Mouse (Mus musculus) olfactory bulb, adult 2 months (tissue): ENCODE results near the gene Kcnc3. TPM values are rescaled to one million over a fixed set of nuclear protein-coding genes. Genes with fewer than 3 reads are reported as not detected.

Source experiments
- H3K27ac ChIP-seq: fragments of 200-500 bp; 2 replicates; pipeline ENCODE4 v1.5.1; 2012; ENCODE audit warnings: low read depth, low read length; ENCODE audit not compliant: insufficient read depth
- H3K4me1 ChIP-seq: fragments of 200-500 bp; 2 replicates; pipeline ENCODE4 v1.6.1; 2012; ENCODE audit warnings: low read length; ENCODE audit not compliant: control insufficient read depth, insufficient read depth
- H3K4me3 ChIP-seq: fragments of 200-500 bp; 2 replicates; pipeline ENCODE4 v1.5.1; 2012; ENCODE audit warnings: mild to moderate bottlenecking, low read depth, low read length, moderate library complexity; ENCODE audit not compliant: insufficient read depth
- CTCF ChIP-seq: fragments of 200-500 bp; IDR thresholded peaks from 2 replicates; pipeline ENCODE4 v1.5.1; 2012; ENCODE audit warnings: low read depth, mild to moderate bottlenecking, low read length, moderate library complexity; ENCODE audit not compliant: insufficient read depth
- POLR2A ChIP-seq: fragments of 200-500 bp; IDR thresholded peaks from 2 replicates; pipeline ENCODE4 v1.6.1; 2012; ENCODE audit warnings: mild to moderate bottlenecking, low read depth, low read length, moderate library complexity; ENCODE audit not compliant: insufficient read depth
- WGBS: fragments of 180-500 bp; shearing (Covaris S2); methylation state at CpG from one replicate; pipeline ENCODE4 v1.1.7; 2018; 5-methylcytosine and 5-hydroxymethylcytosine counted together
- polyA plus RNA-seq: library from polyadenylated mRNA; stranded (reverse); fragments of >200 nt; gene quantifications from 2 replicates; pipeline ENCODE4 v1.2.4, GENCODE M21; 2012; ENCODE audit warnings: low replicate concordance; ENCODE audit not compliant: missing spikeins, insufficient read depth, insufficient read length

The Kcnc3 gene
- polyA plus RNA-seq, 1 experiment = not detected

DNA sequence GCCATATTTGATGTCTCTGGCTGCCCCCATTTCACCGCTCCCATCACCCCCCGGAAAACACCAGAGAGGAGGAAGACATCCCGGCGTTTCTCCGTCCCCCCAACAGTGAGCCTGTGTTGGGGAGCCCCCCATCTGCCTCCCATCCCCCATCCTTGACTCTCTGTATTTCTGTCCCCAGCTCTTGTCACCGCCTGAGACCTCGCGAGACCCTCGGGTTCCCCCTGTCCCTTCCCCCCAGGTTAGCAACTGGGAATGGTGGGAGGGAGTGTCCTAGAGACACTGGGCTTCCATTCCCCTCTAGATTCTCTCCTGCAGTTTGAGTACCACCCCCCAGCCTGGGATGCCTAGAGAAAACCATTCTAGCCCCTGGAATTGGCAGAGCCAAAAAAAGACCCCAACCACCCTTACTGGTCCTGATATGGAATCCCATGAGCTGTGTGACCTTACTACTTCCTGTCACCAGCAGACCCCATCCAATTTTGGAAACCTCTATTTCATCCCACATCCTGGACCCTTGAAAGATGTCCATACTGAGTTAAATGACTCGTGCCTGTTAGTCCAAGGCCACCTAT lies 10.3 kb downstream of the Kcnc3 start:
- Histone ChIP-seq H3K4me1 (peaks cover 39% of the 10 kb centered on the region), H3K4me3 (no peak overlapping the region), H3K27ac (no peak overlapping the region)
- 87% methylated on average over 10 of the region's 10 CpGs for WGBS
- TF ChIP-seq POLR2A (no peak), CTCF (no peak)

DNA sequence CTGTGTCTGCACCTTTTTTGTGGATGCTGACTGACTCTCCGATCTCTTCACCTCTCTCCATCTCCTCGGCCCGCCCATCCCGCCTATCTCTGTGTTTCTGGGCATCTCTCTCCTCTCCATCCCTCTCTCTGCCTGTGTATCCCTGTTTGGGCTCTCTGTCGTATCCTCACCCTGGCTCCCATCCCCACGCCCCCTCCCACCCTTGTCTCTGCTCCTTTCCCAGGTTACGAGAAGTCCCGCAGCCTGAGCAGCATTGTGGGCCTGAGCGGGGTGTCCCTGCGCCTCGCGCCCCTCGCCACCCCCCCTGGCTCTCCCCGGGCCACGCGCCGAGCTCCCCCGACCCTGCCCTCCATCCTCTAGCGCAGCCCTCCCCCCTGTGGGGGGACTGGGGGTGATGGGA lies 11.2 kb downstream of the Kcnc3 start:
- TF ChIP-seq POLR2A (no peak), CTCF (no peak)
- Histone ChIP-seq H3K4me1 (peaks cover 42% of the 10 kb centered on the region), H3K4me3 (no peak overlapping the region), H3K27ac (no peak overlapping the region)
- WGBS = 36% methylated on average over 19 of the region's 19 CpGs

DNA sequence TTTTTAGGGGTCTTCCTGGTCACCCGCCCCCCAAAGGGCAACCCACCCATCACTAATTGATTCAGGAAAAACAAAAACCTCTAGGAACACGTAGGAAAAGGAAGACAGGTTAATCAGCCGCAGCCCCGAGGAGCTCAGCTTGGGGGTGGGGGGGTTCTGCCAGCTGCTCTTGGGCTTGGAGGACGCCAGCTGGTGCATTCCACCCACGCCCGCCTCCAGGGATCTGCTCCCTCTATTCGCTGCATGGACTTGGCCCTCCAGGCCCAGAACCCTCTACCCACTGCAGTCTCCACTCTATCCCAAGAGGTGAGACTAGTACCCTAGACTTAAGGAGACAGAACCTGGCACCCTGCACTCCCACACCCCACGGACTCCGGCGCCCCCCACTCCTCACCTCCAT lies 12.0 kb downstream of the Kcnc3 start:
- Histone ChIP-seq H3K27ac (no peak overlapping the region), H3K4me3 (no peak overlapping the region), H3K4me1 (peaks cover 43% of the 10 kb centered on the region)
- TF ChIP-seq POLR2A = no peak
- TF ChIP-seq CTCF = no peak
- 16% methylated on average over 9 of the region's 11 CpGs for WGBS

DNA sequence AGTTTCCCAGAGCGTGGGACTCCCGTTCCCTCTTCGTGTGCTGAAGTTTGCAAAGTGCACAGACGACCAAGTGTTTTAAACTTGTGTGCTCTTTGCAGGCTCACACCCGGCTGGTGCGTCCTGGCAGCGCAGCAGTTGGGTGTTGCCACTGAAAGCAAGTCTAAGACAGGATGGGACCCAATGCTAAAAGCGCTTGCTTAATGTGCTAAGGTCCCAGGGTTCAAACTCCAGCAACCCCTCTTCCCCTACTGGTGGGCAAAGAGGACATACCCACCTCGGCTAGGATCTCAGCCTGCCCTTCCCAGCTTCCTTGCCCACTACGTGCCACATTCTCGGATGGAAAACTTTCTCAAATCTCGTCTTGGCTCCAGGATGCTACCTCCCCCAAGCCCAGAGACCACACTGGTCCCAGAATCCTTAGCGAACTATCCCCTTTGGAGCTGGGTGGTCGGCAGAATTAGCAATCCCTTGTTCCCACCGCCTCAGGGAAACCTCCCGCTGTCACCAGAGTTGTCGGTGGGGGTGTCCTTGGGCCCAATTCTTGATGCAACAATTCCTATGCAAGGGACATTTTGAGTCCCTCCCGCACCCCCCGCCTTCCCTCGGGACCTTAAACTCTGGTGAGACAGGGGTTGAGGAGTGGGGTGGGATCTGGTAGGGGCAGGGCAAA lies 12.9 kb downstream of the Kcnc3 start:
- TF ChIP-seq CTCF = no peak
- no peak for TF ChIP-seq POLR2A
- Histone ChIP-seq H3K4me3 (no peak overlapping the region), H3K4me1 (peaks cover 43% of the 10 kb centered on the region), H3K27ac (no peak overlapping the region)
- 16% methylated on average over 20 of the region's 20 CpGs for WGBS

DNA sequence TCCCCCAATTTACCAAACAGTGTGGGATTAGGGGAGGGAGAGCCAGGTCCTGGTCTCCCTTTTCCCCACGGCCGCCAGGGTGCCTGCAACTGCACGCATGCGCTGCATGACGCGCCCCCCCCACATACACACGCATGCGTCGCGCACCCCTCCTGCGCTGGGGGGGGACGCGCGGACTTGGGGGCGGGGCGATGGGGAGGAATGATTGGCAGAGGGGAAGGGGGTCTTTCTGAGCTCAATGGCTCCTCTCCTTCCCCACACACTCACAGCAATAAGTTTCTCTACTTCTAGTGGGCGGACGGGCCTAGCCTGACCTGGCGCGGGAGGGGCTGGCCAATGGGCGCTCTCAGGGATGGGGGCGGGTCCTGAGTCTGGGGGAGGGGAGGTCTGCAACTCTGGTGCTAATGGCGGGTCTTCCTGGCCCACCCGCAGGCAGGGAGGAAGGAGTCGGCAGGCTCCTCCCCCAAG lies 13.7 kb downstream of the Kcnc3 start:
- TF ChIP-seq CTCF (no peak), POLR2A (no peak)
- Histone ChIP-seq H3K27ac (no peak overlapping the region), H3K4me3 (no peak overlapping the region), H3K4me1 (peaks cover 43% of the 10 kb centered on the region)
- under 1% methylated on average over 23 of the region's 25 CpGs for whole genome bisulfite sequencing

GRCm38 (mm10) chr7:44604619-44605018 lies 14.2 kb downstream of the Kcnc3 start:
- 5% methylated on average over 8 of the region's 8 CpGs for WGBS
- Histone ChIP-seq H3K4me3 (no peak overlapping the region), H3K4me1 (peaks cover 43% of the 10 kb centered on the region), H3K27ac (no peak overlapping the region)
- TF ChIP-seq POLR2A (no peak), CTCF (no peak)

DNA sequence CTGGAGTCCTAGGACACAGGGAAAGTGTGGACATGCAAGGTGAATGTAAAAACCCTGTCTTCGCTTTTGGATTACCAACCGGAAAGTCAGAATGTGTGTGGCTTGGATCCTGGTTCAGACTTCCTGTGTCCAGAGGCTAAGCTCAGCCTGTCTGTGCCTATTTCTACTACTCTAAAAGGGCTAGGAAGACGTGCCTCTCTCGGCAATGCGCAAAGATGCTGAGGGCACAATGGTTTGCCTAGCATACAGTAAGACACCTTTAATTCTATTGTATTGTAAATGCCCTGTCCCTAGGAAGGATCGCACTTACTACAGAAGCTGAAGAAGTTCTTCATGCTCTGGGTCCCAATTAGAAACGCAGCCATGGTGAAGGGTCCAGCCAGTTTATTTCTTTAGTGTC lies 15.0 kb downstream of the Kcnc3 start:
- 53% methylated on average over 7 of the region's 7 CpGs for WGBS
- TF ChIP-seq CTCF (no peak), POLR2A (no peak)
- Histone ChIP-seq H3K4me1 (peaks cover 43% of the 10 kb centered on the region), H3K27ac (no peak overlapping the region), H3K4me3 (no peak overlapping the region)

GRCm38 (mm10) chr7:44606171-44606901 lies 15.9 kb downstream of the Kcnc3 start:
- WGBS = 14% methylated on average over 29 of the region's 29 CpGs
- no peak overlapping the region for H3K27ac ChIP-seq
- no peak overlapping the region for H3K4me3 ChIP-seq
- peaks cover 43% of the 10 kb centered on the region for H3K4me1 ChIP-seq
- TF ChIP-seq CTCF (no peak), POLR2A (no peak)

DNA sequence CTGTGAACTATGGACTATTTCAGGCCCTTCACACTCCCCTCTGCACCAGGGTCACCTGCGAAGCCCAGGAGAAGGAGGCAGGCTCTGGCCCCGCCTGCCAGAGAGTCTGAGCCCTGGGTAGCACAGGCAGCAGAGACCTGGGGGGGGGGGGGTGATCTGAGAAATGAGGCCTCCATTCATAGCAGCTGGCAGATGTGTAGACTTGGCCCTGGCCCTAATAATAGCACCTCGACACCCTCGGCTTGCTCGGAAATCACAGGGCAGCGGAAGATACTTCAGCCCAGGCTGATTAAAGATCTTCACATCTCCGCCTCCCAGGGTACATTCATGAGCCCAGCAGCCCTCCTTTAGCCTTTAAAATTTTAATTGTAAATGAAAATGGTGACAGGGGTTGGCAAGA lies 21.7 kb downstream of the Kcnc3 start:
- H3K27ac ChIP-seq = no peak overlapping the region
- TF ChIP-seq POLR2A (no peak), CTCF (no peak)
- no peak overlapping the region for H3K4me3 ChIP-seq
- peaks cover 15% of the 10 kb centered on the region for H3K4me1 ChIP-seq
- WGBS = 37% methylated on average over 7 of the region's 7 CpGs
